Mouse (Mus musculus): ENCODE results near the gene Ficd.

The Ficd gene

GRCm38 (mm10) chr5:113730641-113731121 lies 4.9 kb upstream of the Ficd start:
- DNase-seq: peak; percentile 39 to 57

- DNase-seq: peak in 1 of 2 experiments; percentile 52
These were observed 4.4 kb upstream of the Ficd start for GRCm38 (mm10) chr5:113731174-113731573.

- peak; percentile 87 to 92 for DNase-seq
These were observed 3.4 kb upstream of the Ficd start for GRCm38 (mm10) chr5:113732182-113732581.

- peak in 1 of 2 experiments; percentile 36 for DNase-seq
These were observed 1.2 kb upstream of the Ficd start for GRCm38 (mm10) chr5:113734376-113734775.

GRCm38 (mm10) chr5:113735023-113735344 lies 619 bp upstream of the Ficd start:
- no peak for DNase-seq

- no peak for DNase-seq
These were observed 505 bp downstream of the Ficd start for GRCm38 (mm10) chr5:113736113-113736502.

- DNase-seq: peak; percentile 45 to 68
These were observed 1.0 kb downstream of the Ficd start for GRCm38 (mm10) chr5:113736522-113737164.

- no peak for DNase-seq
These were observed 2.1 kb downstream of the Ficd start for GRCm38 (mm10) chr5:113737607-113738237.

- DNase-seq: peak; percentile 32 to 38
These were observed 12.0 kb downstream of the Ficd start for GRCm38 (mm10) chr5:113747629-113748028.

GRCm38 (mm10) chr5:113748556-113749331 lies 13.1 kb downstream of the Ficd start:
- DNase-seq: peak; percentile 83 to 87

GRCm38 (mm10) chr5:113751521-113752157 lies 16.0 kb downstream of the Ficd start:
- DNase-seq: peak in 1 of 2 experiments; percentile 38

GRCm38 (mm10) chr5:113755347-113756030 lies 19.9 kb downstream of the Ficd start:
- DNase-seq: no peak

GRCm38 (mm10) chr5:113761585-113761984 lies 26.0 kb downstream of the Ficd start:
- DNase-seq: no peak

GRCm38 (mm10) chr5:113764426-113764825 lies 28.8 kb downstream of the Ficd start:
- no peak for DNase-seq

GRCm38 (mm10) chr5:113765641-113766526 lies 30.3 kb downstream of the Ficd start:
- DNase-seq: no peak

GRCm38 (mm10) chr5:113768806-113769205 lies 33.2 kb downstream of the Ficd start:
- no peak for DNase-seq

GRCm38 (mm10) chr5:113771213-113772162 lies 35.9 kb downstream of the Ficd start:
- DNase-seq: peak; percentile 87 to 89

GRCm38 (mm10) chr5:113772450-113772895 lies 36.9 kb downstream of the Ficd start, which contains the start of the genes Sart3 and Iscu:
Sart3 (minus strand) TSS chr5:113772510.
Iscu (plus strand) TSS chr5:113772748.
- DNase-seq: peak; percentile 95 to 98

- DNase-seq: no peak
These were observed 37.4 kb downstream of the Ficd start for GRCm38 (mm10) chr5:113772905-113773519.

- DNase-seq: peak; percentile 89 to 94
These were observed 38.1 kb downstream of the Ficd start for GRCm38 (mm10) chr5:113773664-113774063.

All from cerebellum, postnatal 14 days (tissue).